Mouse (Mus musculus): ENCODE data around the gene Zfp710. TPM values are rescaled to one million over a fixed set of nuclear protein-coding genes. Genes with fewer than 3 reads are reported as not detected.
"Not testable (repeated sequence)": the region's sequence is repeated elsewhere in the genome, so short reads cannot be mapped to it uniquely, and the experiment has no call there.

Gene Zfp710
- polyA plus RNA-seq, 1 experiment from 2014 or later: 9.4 TPM

GRCm38 (mm10) chr7:80131315-80131714, 106.7 kb downstream of the Zfp710 start:
- not testable (repeated sequence) for H3K4me2 ChIP-seq (replicated peaks; ENCODE audit: low read depth); H3K4me3 ChIP-seq (ENCODE audit: low read depth, low read length); H3K9me3 ChIP-seq (ENCODE audit: control insufficient read depth); H3K4me1 ChIP-seq (replicated peaks; ENCODE audit: control insufficient read depth, insufficient read depth, low read length); H3K27me3 ChIP-seq (replicated peaks; ENCODE audit: control insufficient read depth, insufficient read depth, low read length); ATAC-seq; H3K9ac ChIP-seq (ENCODE audit: low read depth, low read length); H3K27ac ChIP-seq (ENCODE audit: low read depth, low read length); H3K36me3 ChIP-seq (ENCODE audit: control insufficient read depth, insufficient read depth)
- WGBS: 77% methylated on average over 7 of the region's 7 CpGs
- peak; percentile 53 for TF ChIP-seq CTCF (IDR thresholded peaks at IDR 0.05; ENCODE audit: low read depth)

- Histone ChIP-seq H3K4me1 (replicated peaks; ENCODE audit: control insufficient read depth, insufficient read depth, low read length) (0 out of 2 replicates have a peak, but pooled peaks cover 5% of the 10 kb centered on the region), H3K27ac (ENCODE audit: low read depth, low read length) (no peak overlapping the region), H3K9ac (ENCODE audit: low read depth, low read length) (no peak overlapping the region), H3K4me3 (ENCODE audit: low read depth, low read length) (no peak overlapping the region), H3K36me3 (ENCODE audit: control insufficient read depth, insufficient read depth) (no peaks in the 10 kb centered on the region), H3K27me3 (replicated peaks; ENCODE audit: control insufficient read depth, insufficient read depth, low read length) (no peaks in the 10 kb centered on the region), H3K9me3 (ENCODE audit: control insufficient read depth) (0 out of 2 replicates have a peak, but pooled peaks cover 7% of the 10 kb centered on the region), H3K4me2 (replicated peaks; ENCODE audit: low read depth) (no peak overlapping the region)
- 54% methylated on average over 9 of the region's 9 CpGs for WGBS
- TF ChIP-seq CTCF (IDR thresholded peaks at IDR 0.05; ENCODE audit: low read depth): peak; percentile 87
- no peak for ATAC-seq
These were observed 107.9 kb downstream of the Zfp710 start for GRCm38 (mm10) chr7:80132541-80132940.

- no peak for TF ChIP-seq CTCF (IDR thresholded peaks at IDR 0.05; ENCODE audit: low read depth)
- no peak overlapping the region for H3K9ac ChIP-seq (ENCODE audit: low read depth, low read length)
- WGBS: 28% methylated on average over 8 of the region's 8 CpGs
These were observed 110.0 kb downstream of the Zfp710 start for GRCm38 (mm10) chr7:80134454-80135172.

GRCm38 (mm10) chr7:80135173-80135532, 110.5 kb downstream of the Zfp710 start:
- H3K4me3 ChIP-seq (ENCODE audit: low read depth, low read length): no peak overlapping the region
- 59% methylated on average over 1 of the region's 1 CpGs for whole genome bisulfite sequencing
- H3K27me3 ChIP-seq (replicated peaks; ENCODE audit: control insufficient read depth, insufficient read depth, low read length): no peaks in the 10 kb centered on the region
- 0 out of 2 replicates have a peak, but pooled peaks cover 4% of the 10 kb centered on the region for H3K4me1 ChIP-seq (replicated peaks; ENCODE audit: control insufficient read depth, insufficient read depth, low read length)
- H3K36me3 ChIP-seq (ENCODE audit: control insufficient read depth, insufficient read depth): no peaks in the 10 kb centered on the region
- H3K27ac ChIP-seq (ENCODE audit: low read depth, low read length): no peak overlapping the region
- TF ChIP-seq CTCF (IDR thresholded peaks at IDR 0.05; ENCODE audit: low read depth): no peak
- H3K4me2 ChIP-seq (replicated peaks; ENCODE audit: low read depth): no peak overlapping the region
- H3K9me3 ChIP-seq (ENCODE audit: control insufficient read depth): 0 out of 2 replicates have a peak, but pooled peaks cover 7% of the 10 kb centered on the region
- ATAC-seq: no peak
- H3K9ac ChIP-seq (ENCODE audit: low read depth, low read length): no peak overlapping the region

More at GRCm38 (mm10) chr7:80134454-80135172, 110.0 kb downstream of the Zfp710 start:
- 0 out of 2 replicates have a peak, but pooled peaks cover 5% of the 10 kb centered on the region for H3K4me1 ChIP-seq (replicated peaks; ENCODE audit: control insufficient read depth, insufficient read depth, low read length)
- no peaks in the 10 kb centered on the region for H3K36me3 ChIP-seq (ENCODE audit: control insufficient read depth, insufficient read depth)
- no peak overlapping the region for H3K27ac ChIP-seq (ENCODE audit: low read depth, low read length)
- no peaks in the 10 kb centered on the region for H3K27me3 ChIP-seq (replicated peaks; ENCODE audit: control insufficient read depth, insufficient read depth, low read length)
- H3K4me2 ChIP-seq (replicated peaks; ENCODE audit: low read depth): no peak overlapping the region
- no peak; the same call in 1 of the 2 replicates for ATAC-seq
- no peak overlapping the region for H3K4me3 ChIP-seq (ENCODE audit: low read depth, low read length)
- 0 out of 2 replicates have a peak, but pooled peaks cover 7% of the 10 kb centered on the region for H3K9me3 ChIP-seq (ENCODE audit: control insufficient read depth)

- H3K4me1 ChIP-seq (replicated peaks; ENCODE audit: control insufficient read depth, insufficient read depth, low read length): 0 out of 2 replicates have a peak, but pooled peaks cover 3% of the 10 kb centered on the region
- 0 out of 2 replicates have a peak, but pooled peaks cover 7% of the 10 kb centered on the region for H3K9me3 ChIP-seq (ENCODE audit: control insufficient read depth)
- H3K4me2 ChIP-seq (replicated peaks; ENCODE audit: low read depth): no peak overlapping the region
- no peaks in the 10 kb centered on the region for H3K36me3 ChIP-seq (ENCODE audit: control insufficient read depth, insufficient read depth)
- 74% methylated on average over 1 of the region's 1 CpGs for WGBS
- H3K27me3 ChIP-seq (replicated peaks; ENCODE audit: control insufficient read depth, insufficient read depth, low read length): no peaks in the 10 kb centered on the region
- H3K4me3 ChIP-seq (ENCODE audit: low read depth, low read length): no peak overlapping the region
- no peak for ATAC-seq
- no peak overlapping the region for H3K9ac ChIP-seq (ENCODE audit: low read depth, low read length)
- no peak for TF ChIP-seq CTCF (IDR thresholded peaks at IDR 0.05; ENCODE audit: low read depth)
- H3K27ac ChIP-seq (ENCODE audit: low read depth, low read length): no peak overlapping the region
These were observed 113.8 kb downstream of the Zfp710 start for GRCm38 (mm10) chr7:80138375-80138774.

GRCm38 (mm10) chr7:80140815-80141214, 116.2 kb downstream of the Zfp710 start:
- peak; percentile 64 for ATAC-seq
- 0 out of 2 replicates have a peak, but pooled peaks cover 7% of the 10 kb centered on the region for H3K9me3 ChIP-seq (ENCODE audit: control insufficient read depth)
- no peaks in the 10 kb centered on the region for H3K36me3 ChIP-seq (ENCODE audit: control insufficient read depth, insufficient read depth)
- no peak overlapping the region for H3K4me3 ChIP-seq (ENCODE audit: low read depth, low read length)
- H3K4me1 ChIP-seq (replicated peaks; ENCODE audit: control insufficient read depth, insufficient read depth, low read length): no peaks in the 10 kb centered on the region
- no peaks in the 10 kb centered on the region for H3K27me3 ChIP-seq (replicated peaks; ENCODE audit: control insufficient read depth, insufficient read depth, low read length)
- no peak overlapping the region for H3K9ac ChIP-seq (ENCODE audit: low read depth, low read length)
- 19% methylated on average over 9 of the region's 9 CpGs for WGBS
- peak; percentile 92 for TF ChIP-seq CTCF (IDR thresholded peaks at IDR 0.05; ENCODE audit: low read depth)
- no peak overlapping the region for H3K4me2 ChIP-seq (replicated peaks; ENCODE audit: low read depth)
- H3K27ac ChIP-seq (ENCODE audit: low read depth, low read length): no peak overlapping the region

Other genes starting within 250 kb of the Zfp710 start
- 0.21 and 0.27 TPM in 2 replicates for gene Mesp1, start 231.0 kb upstream of the Zfp710 start, polyA plus RNA-seq (2015; fragmentation: Nextera tagmentation; extraction: Ambion mirVana)
- 1.7 and 1.9 TPM in 2 replicates for gene Mesp2, start 214.1 kb upstream of the Zfp710 start, polyA plus RNA-seq (2015; fragmentation: Nextera tagmentation; extraction: Ambion mirVana)
- gene Anpep, start 163.8 kb upstream of the Zfp710 start, polyA plus RNA-seq (2015; fragmentation: Nextera tagmentation; extraction: Ambion mirVana): 476 and 488 TPM in 2 replicates
- 21.2 and 21.3 TPM in 2 replicates for gene Ap3s2, start 104.2 kb upstream of the Zfp710 start, polyA plus RNA-seq (2015; fragmentation: Nextera tagmentation; extraction: Ambion mirVana)
- 36.1 and 37.5 TPM in 2 replicates for gene Arpin, start 89.5 kb upstream of the Zfp710 start, polyA plus RNA-seq (2015; fragmentation: Nextera tagmentation; extraction: Ambion mirVana)
- 185 and 190 TPM in 2 replicates for gene Idh2, start 90.6 kb downstream of the Zfp710 start, polyA plus RNA-seq (2015; fragmentation: Nextera tagmentation; extraction: Ambion mirVana)
- 23.1 and 25.1 TPM in 2 replicates for gene Sema4b, start 162.0 kb downstream of the Zfp710 start, polyA plus RNA-seq (2015; fragmentation: Nextera tagmentation; extraction: Ambion mirVana)
- gene Cib1, start 208.0 kb downstream of the Zfp710 start, polyA plus RNA-seq (2015; fragmentation: Nextera tagmentation; extraction: Ambion mirVana): 526 and 531 TPM in 2 replicates
- 6.5 and 7.4 TPM in 2 replicates for gene Gdpgp1, start 208.1 kb downstream of the Zfp710 start, polyA plus RNA-seq (2015; fragmentation: Nextera tagmentation; extraction: Ambion mirVana)
- 0.77 and 1.3 TPM in 2 replicates for gene Ttll13, start 221.6 kb downstream of the Zfp710 start, polyA plus RNA-seq (2015; fragmentation: Nextera tagmentation; extraction: Ambion mirVana)
- 28.2 and 30.2 TPM in 2 replicates for gene Ngrn, start 236.4 kb downstream of the Zfp710 start, polyA plus RNA-seq (2015; fragmentation: Nextera tagmentation; extraction: Ambion mirVana)
- gene Vps33b, start 244.8 kb downstream of the Zfp710 start, polyA plus RNA-seq (2015; fragmentation: Nextera tagmentation; extraction: Ambion mirVana): 11.7 and 12.9 TPM in 2 replicates